Comparison of ENCODE assay signal across 18 mouse cellular contexts in the genomic region with DNA sequence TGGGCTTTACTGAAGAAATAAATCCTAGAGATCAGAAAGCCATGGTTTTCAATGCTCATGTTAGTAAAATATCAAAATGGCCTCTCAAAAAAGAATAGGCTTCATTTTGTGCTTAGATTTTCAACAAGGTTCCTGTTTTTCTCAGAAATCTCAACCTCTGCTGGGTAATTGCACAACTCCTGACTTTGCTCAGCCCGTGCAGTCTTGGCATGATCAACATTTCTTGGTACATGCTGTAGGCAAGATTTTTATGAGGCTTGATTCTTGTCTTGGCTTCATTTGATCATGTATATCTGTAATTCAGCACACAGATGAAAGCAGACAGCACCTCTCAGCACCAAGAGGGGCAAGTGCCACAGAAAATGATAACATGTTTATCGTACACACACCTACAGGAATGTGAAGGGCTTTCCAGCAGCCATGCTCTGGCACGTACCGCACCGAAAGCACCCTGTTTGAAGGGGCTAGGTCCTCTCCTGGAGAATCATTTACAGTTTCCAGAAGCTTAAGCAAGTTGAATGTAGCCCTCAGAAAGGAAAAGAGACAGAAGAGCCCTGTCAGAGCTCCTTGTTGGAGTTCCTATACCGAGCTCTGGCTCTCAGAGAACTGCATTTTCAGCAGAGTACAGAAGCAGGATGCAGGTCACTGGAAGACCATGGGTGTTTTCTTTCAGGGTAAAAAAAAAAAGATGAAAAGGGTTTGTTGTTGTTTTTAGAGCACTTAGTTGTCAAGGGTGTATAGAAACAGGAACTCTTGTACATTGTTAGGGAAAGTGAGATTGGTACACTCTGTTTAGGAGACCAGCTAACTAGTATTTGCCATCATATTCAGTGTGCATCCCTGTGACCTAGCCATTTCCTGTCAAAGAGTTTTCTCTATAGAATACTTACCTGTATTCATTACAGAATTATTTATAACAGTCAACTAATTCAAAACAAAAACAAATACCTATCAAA. TPM values are rescaled to one million over a fixed set of nuclear protein-coding genes. Genes with fewer than 3 reads are reported as not detected.
A peak's percentile ranks its signal among the peaks of the same experiment; 100 is the strongest.
DNase-seq lines count a peak whose midpoint lies in the region; ATAC-seq lines count a peak whose summit lies in the region.
"Had no signal": no experiment of that assay in that cellular context is flagged by ENCODE, and none has a peak within 500 bp of the region (broad histone marks: within the 10 kb centered on the region; RNA-seq: fewer than 3 reads in every experiment).

No protein-coding gene starts in this region.

- no peak overlapping the region for H3K4me2 ChIP-seq in kidney, embryonic 14.5 days (replicated peaks; ENCODE audit: low read depth, low read length)
- H3K4me2 ChIP-seq: embryonic facial prominence, embryonic 12.5 days; hindbrain, embryonic 13.5 days; limb, embryonic 12.5 days; liver, embryonic 15.5 days; midbrain, embryonic 12.5 days had no signal

- WGBS in kidney, embryonic 14.5 days = 80% methylated on average over 6 of the region's 6 CpGs
- WGBS in macrophage (ENCODE audit: missing documents) = 76% methylated on average over 6 of the region's 6 CpGs

- H3K79me2 ChIP-seq in macrophage (ENCODE audit: inconsistent target) = no peaks in the 10 kb centered on the region

- H3K27ac ChIP-seq in kidney, embryonic 14.5 days (ENCODE audit: low read depth, low read length) = no peak overlapping the region
- H3K27ac ChIP-seq in macrophage = peak overlapping the region; percentile 78
- H3K27ac ChIP-seq: embryonic facial prominence, embryonic 12.5 days; forebrain, embryonic 10.5 days; hindbrain, embryonic 13.5 days; limb, embryonic 12.5 days; liver, embryonic 15.5 days; midbrain, embryonic 12.5 days had no signal

- ATAC-seq in kidney, embryonic 14.5 days (ENCODE audit: low FRiP score, low TSS enrichment) = no peak
- ATAC-seq in common myeloid progenitor, adult 5-6 weeks (replicated peaks; ENCODE audit: low read depth, poor library complexity, severe bottlenecking) = peak; percentile 50; the same call in 1 of the 2 replicates
- ATAC-seq: intestine, postnatal 0 days had no signal

- H3K36me3 ChIP-seq in kidney, embryonic 14.5 days (ENCODE audit: control insufficient read depth, insufficient read depth, low read length) = no peaks in the 10 kb centered on the region
- H3K36me3 ChIP-seq in macrophage (ENCODE audit: inconsistent target) = no peaks in the 10 kb centered on the region
- H3K36me3 ChIP-seq: embryonic facial prominence, embryonic 12.5 days; forebrain, embryonic 10.5 days; hindbrain, embryonic 13.5 days; limb, embryonic 12.5 days; liver, embryonic 15.5 days; midbrain, embryonic 12.5 days had no signal

- H3K27me3 ChIP-seq in kidney, embryonic 14.5 days (ENCODE audit: control insufficient read depth, insufficient read depth, low read length) = no peaks in the 10 kb centered on the region
- H3K27me3 ChIP-seq: CH12.LX; embryonic facial prominence, embryonic 12.5 days; hindbrain, embryonic 13.5 days; limb, embryonic 12.5 days; midbrain, embryonic 12.5 days had no signal

- DNase-seq in adrenal gland, postnatal 14 days = peak; percentile 19
- no peak for DNase-seq in adrenal gland, postnatal 36 days
- DNase-seq in kidney, adult 18-20 months = peak; percentile 41
- DNase-seq in liver = no peak
- no peak for DNase-seq in cerebellum, adult 11 months
- DNase-seq: cerebellum, postnatal 36 days; gastrocnemius, postnatal 36 days had no signal

- no peak overlapping the region for H3K9ac ChIP-seq in kidney, embryonic 14.5 days (ENCODE audit: low read depth, low read length)
- H3K9ac ChIP-seq: embryonic facial prominence, embryonic 12.5 days; hindbrain, embryonic 13.5 days; limb, embryonic 12.5 days; liver, embryonic 15.5 days; midbrain, embryonic 12.5 days had no signal

- H3K9me3 ChIP-seq in kidney, embryonic 14.5 days (ENCODE audit: control insufficient read depth, low read length) = no peaks in the 10 kb centered on the region
- H3K9me3 ChIP-seq: embryonic facial prominence, embryonic 12.5 days; forebrain, embryonic 10.5 days; hindbrain, embryonic 13.5 days; limb, embryonic 12.5 days; liver, embryonic 15.5 days; midbrain, embryonic 12.5 days had no signal

- 0 out of 2 replicates have a peak, but pooled peaks cover 3% of the 10 kb centered on the region for H3K4me1 ChIP-seq in kidney, embryonic 14.5 days (ENCODE audit: control insufficient read depth, insufficient read depth, low read length)
- H3K4me1 ChIP-seq: embryonic facial prominence, embryonic 12.5 days; forebrain, embryonic 10.5 days; hindbrain, embryonic 13.5 days; limb, embryonic 12.5 days; liver, embryonic 15.5 days; midbrain, embryonic 12.5 days had no signal

- no peak overlapping the region for H3K4me3 ChIP-seq in kidney, embryonic 14.5 days (ENCODE audit: low read length)
- no peak overlapping the region for H3K4me3 ChIP-seq in macrophage (ENCODE audit: inconsistent target)
- H3K4me3 ChIP-seq: embryonic facial prominence, embryonic 12.5 days; forebrain, embryonic 10.5 days; hindbrain, embryonic 13.5 days; limb, embryonic 12.5 days; liver, embryonic 15.5 days; midbrain, embryonic 12.5 days had no signal

RNA-seq across cellular contexts. Expression of gene Mef2a, which starts 7.8 kb away (rescaled TPM):
- total RNA-seq in adrenal gland, postnatal 14 days (2021) = 67.5 and 69.8 TPM in 2 replicates
- 10 to 100 TPM; 52.6 to 57.7 TPM for total RNA-seq in adrenal gland, postnatal 36 days (2021)
- 22.6 and 45.6 TPM in 2 replicates for polyA plus RNA-seq in kidney, embryonic 14.5 days (2014; fragmentation: Nextera tagmentation; extraction: Ambion mirVana)
- 30.3 and 62.7 TPM in 2 replicates for total RNA-seq in common myeloid progenitor, adult 5-6 weeks (2017)
- total RNA-seq in macrophage (2018; cell fraction: chromatin; rRNA removed) = 100 to 1,000 TPM; 177 to 523 (median 286) TPM
- total RNA-seq in macrophage (2018; cell fraction: cytosol; rRNA removed) = 10 to 100 TPM; 53.1 to 91.8 (median 72.3) TPM
- 100 to 1,000 TPM; 139 to 433 (median 258) TPM for total RNA-seq in macrophage (2018; cell fraction: nucleus; rRNA removed)
- polyA plus RNA-seq in macrophage (2018) = 55.2 to 107 TPM (median 57.0 TPM) in 3 replicates

Comparison
In these comparisons a context has a peak if more than half of its experiments do, and no peak if none do; other contexts are left out.
1. DNase-seq: peak in adrenal gland, postnatal 14 days (single experiment) and kidney, adult 18-20 months (single experiment); none in adrenal gland, postnatal 36 days (0 of 2), liver (single experiment) and cerebellum, adult 11 months (single experiment).